Mouse (Mus musculus): ENCODE results near the gene Mpped2.

DNA sequence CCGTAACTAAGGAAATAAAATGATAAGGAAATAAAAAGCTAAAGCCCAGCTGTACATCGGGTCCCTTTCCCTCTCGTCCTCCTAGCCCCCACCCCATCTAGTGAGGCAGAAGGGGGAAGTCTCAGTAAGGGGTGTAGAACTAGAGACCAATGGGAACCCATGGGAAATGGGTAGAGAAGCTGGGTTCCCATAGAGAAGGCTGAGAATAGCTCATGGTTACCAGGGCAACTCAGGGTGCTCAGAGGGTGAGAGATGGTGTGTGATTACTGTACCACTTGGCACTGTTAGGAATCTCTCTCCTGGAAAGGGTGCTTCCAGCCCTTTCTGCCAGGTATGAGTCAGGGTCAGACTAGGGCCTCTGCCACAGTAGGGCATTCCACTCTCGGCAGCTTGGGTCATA lies 54.3 kb downstream of the Mpped2 start:
- no peak for TF ChIP-seq ZC3H11A (IDR thresholded peaks at IDR 0.05; ENCODE audit: borderline replicate concordance, low read depth, low read length)
- TF ChIP-seq CHD2 (IDR thresholded peaks at IDR 0.05; ENCODE audit: low read depth, low read length): no peak

All from ES-E14 (cell line).